Mouse (Mus musculus) 3134 (cell line): ENCODE data around the gene Nop16.
"Not testable (repeated sequence)": the region's sequence is repeated elsewhere in the genome, so short reads cannot be mapped to it uniquely, and the experiment has no call there.

Experiments
- DNase-seq: peaks from one replicate; pipeline ENCODE4 v3.0.0-alpha.2; 2011; ENCODE audit warnings: low spot score; ENCODE audit not compliant: insufficient read length; ENCODE audit errors: extremely low read depth

Gene Nop16

GRCm38 (mm10) chr13:54589996-54590951 lies at the start of gene Nop16, which contains the start of gene Higd2a:
Gene Nop16 (minus strand): TSS chr13:54590090.
Gene Higd2a (plus strand): TSS chr13:54590207.
- peak; percentile 90 for DNase-seq

GRCm38 (mm10) chr13:54635011-54635410 lies 45.1 kb upstream of the Nop16 start:
- DNase-seq: no peak

- DNase-seq: no peak
Observed at GRCm38 (mm10) chr13:54632731-54633277, 42.9 kb upstream of the Nop16 start.

GRCm38 (mm10) chr13:54629128-54629527 lies 39.2 kb upstream of the Nop16 start:
- DNase-seq: peak; percentile 41

GRCm38 (mm10) chr13:54621960-54622521 lies 32.2 kb upstream of the Nop16 start:
- DNase-seq: no peak

GRCm38 (mm10) chr13:54621155-54621932 lies 31.5 kb upstream of the Nop16 start, which contains the start of gene Faf2:
Gene Faf2 (plus strand): TSS chr13:54621784.
- DNase-seq: peak; percentile 92

- no peak for DNase-seq
Observed at GRCm38 (mm10) chr13:54616998-54617397, 27.1 kb upstream of the Nop16 start.

- no peak for DNase-seq
Observed at GRCm38 (mm10) chr13:54616307-54616706, 26.4 kb upstream of the Nop16 start.

GRCm38 (mm10) chr13:54613141-54613540 lies 23.3 kb upstream of the Nop16 start:
- DNase-seq: not testable (repeated sequence)

- peak; percentile 83 for DNase-seq
Observed at GRCm38 (mm10) chr13:54610972-54611754, 21.3 kb upstream of the Nop16 start, which contains the start of gene Cltb. Gene Cltb (minus strand): TSS chr13:54611344.

GRCm38 (mm10) chr13:54610613-54610971 lies 20.7 kb upstream of the Nop16 start:
- no peak for DNase-seq

- DNase-seq: no peak
Observed at GRCm38 (mm10) chr13:54609301-54609700, 19.4 kb upstream of the Nop16 start.

- DNase-seq: peak; percentile 65
Observed at GRCm38 (mm10) chr13:54608666-54609065, 18.8 kb upstream of the Nop16 start.

GRCm38 (mm10) chr13:54608002-54608401 lies 18.1 kb upstream of the Nop16 start:
- DNase-seq: no peak

GRCm38 (mm10) chr13:54607204-54607603 lies 17.3 kb upstream of the Nop16 start:
- DNase-seq: no peak

GRCm38 (mm10) chr13:54605426-54605825 lies 15.5 kb upstream of the Nop16 start:
- no peak for DNase-seq

GRCm38 (mm10) chr13:54604221-54604620 lies 14.3 kb upstream of the Nop16 start:
- DNase-seq: no peak

- DNase-seq: no peak
Observed at GRCm38 (mm10) chr13:54603501-54603900, 13.6 kb upstream of the Nop16 start.

GRCm38 (mm10) chr13:54602639-54603111 lies 12.8 kb upstream of the Nop16 start:
- DNase-seq: no peak
